Mouse (Mus musculus): ENCODE data around the gene Lsm10. TPM values are rescaled to one million over a fixed set of nuclear protein-coding genes. Genes with fewer than 3 reads are reported as not detected.

Lsm10 gene
- 49.4 and 52.4 TPM in 2 replicates for polyA plus RNA-seq (2015; fragmentation: Nextera tagmentation; extraction: Ambion mirVana)

DNA sequence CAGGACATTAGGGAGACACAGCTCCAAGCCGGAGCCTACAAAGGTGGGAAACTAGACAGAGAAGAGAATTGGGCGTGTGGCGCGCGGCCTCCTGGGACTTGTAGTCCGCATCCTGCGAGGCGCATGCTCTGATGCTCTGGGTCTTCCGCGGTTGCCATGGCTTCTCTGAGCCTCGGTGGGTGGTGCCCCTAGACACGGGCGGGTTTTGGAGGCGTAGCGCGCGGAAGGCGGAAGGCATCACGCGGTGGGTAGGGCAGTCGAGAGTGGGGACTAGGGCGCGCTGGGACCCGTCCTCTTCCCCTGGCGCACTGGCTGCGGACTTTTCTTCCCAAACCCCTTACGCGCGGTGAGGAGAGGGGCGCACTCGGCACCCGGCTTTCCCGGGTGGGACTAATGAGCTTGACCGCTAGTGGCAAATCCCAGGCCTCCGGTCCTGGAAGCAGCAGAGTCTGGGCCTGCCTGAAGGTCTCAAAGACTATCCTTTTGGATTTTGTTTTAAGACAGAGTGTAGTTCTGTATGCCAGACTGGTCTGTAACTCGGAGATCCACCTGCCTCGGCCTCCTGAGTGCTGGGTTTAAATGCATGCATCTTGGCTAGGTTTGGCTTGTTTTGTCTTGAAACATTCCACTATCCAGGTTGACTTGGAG is at the start of gene Lsm10:
Gene Lsm10, plus strand, starts transcription at position 160 of the 648 bp plus-strand sequence.
- Histone ChIP-seq H3K36me3 (ENCODE audit: control insufficient read depth, insufficient read depth, low read length) (peaks cover 5% of the 10 kb centered on the region; the same call in 1 of the 2 replicates), H3K4me2 (ENCODE audit: low read depth, low read length) (peak within 1 kb of the TSS; percentile 76), H3K9me3 (replicated peaks; ENCODE audit: control insufficient read depth, low read length) (no peaks in the 10 kb centered on the region), H3K27me3 (ENCODE audit: control insufficient read depth, insufficient read depth, low read length) (no peaks in the 10 kb centered on the region), H3K9ac (ENCODE audit: low read length) (peak within 1 kb of the TSS; percentile 84), H3K4me1 (ENCODE audit: control insufficient read depth, insufficient read depth, low read length) (peaks cover 13% of the 10 kb centered on the region), H3K4me3 (replicated peaks; ENCODE audit: low read length) (peak within 1 kb of the TSS; percentile 69), H3K27ac (ENCODE audit: low read length) (peak within 1 kb of the TSS; percentile 64)
- peak; percentile 99 for ATAC-seq (ENCODE audit: insufficient read depth, low FRiP score)
- WGBS, result 2% methylated on average over 37 of the region's 37 CpGs

DNA sequence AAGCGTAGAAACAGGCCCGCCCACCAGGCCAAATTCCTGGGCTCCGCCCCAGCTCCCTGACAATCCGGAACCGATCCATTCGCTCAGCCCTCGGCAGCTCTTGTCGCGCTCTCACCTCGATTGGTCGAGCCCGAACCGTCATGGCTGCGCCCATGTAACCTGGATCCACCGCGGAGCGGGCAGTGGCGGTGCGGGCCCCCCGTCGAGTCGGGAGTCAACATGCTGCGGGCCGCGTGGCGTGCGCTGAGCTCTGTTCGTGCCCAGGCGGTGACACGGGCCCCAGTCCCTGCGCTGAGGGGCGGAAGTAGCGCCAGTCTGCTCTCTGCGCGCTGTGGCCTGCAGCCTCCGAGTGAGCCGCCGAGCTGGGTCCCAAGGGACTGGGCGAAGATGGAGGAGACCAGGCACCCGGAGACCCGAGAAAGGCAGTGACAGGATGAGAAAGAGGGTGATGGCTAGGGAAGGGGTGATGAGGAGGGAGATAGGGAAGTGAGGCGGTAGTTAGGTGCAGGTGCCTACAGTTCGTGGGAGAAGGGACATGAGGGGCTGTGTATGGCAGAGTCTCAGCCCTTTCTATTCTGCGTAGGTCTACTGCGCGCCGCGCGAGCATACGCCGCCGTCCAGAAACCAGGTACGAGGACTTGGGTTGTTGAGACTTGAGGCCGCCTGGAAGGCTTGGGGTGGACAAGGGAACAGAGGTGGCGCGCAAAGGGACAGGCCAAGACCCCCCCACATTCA is 49.4 kb upstream of the Lsm10 start, which contains the start of gene Mrps15:
Gene Mrps15, plus strand, starts transcription at position 75 of the 735 bp plus-strand sequence.
- H3K27ac ChIP-seq (ENCODE audit: low read length), result peak within 1 kb of the TSS; percentile 84
- ATAC-seq (ENCODE audit: insufficient read depth, low FRiP score), result peak; percentile 97
- H3K4me1 ChIP-seq (ENCODE audit: control insufficient read depth, insufficient read depth, low read length), result peaks cover 7% of the 10 kb centered on the region
- WGBS, result under 1% methylated on average over 56 of the region's 56 CpGs
- H3K27me3 ChIP-seq (ENCODE audit: control insufficient read depth, insufficient read depth, low read length), result no peaks in the 10 kb centered on the region
- H3K9ac ChIP-seq (ENCODE audit: low read length), result peak within 1 kb of the TSS; percentile 91
- H3K4me3 ChIP-seq (replicated peaks; ENCODE audit: low read length), result peak within 1 kb of the TSS; percentile 92
- no peaks in the 10 kb centered on the region for H3K9me3 ChIP-seq (replicated peaks; ENCODE audit: control insufficient read depth, low read length)
- H3K36me3 ChIP-seq (ENCODE audit: control insufficient read depth, insufficient read depth, low read length), result no peaks in the 10 kb centered on the region
- peak within 1 kb of the TSS; percentile 98 for H3K4me2 ChIP-seq (ENCODE audit: low read depth, low read length)

DNA sequence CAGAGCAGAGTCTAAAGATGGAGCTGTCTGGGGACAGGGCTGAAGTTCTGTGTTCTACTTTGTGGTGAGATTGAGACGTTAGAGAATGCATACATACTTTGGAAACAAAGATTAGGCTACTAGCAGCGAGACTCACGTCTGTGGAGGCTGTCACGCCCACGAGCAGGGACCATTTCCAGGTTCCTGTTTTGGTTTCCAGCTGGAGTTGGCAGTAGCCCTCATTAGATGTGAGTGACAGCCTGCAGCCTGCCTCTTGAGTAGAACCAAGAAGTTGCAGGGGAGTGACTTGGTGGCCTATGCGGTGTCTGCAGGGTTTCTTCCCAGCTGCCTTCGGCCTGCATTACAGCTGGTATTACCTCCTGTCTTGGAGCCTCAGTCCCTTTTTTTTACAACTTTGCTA is 44.8 kb upstream of the Lsm10 start:
- no peak overlapping the region for H3K9ac ChIP-seq (ENCODE audit: low read length)
- H3K9me3 ChIP-seq (replicated peaks; ENCODE audit: control insufficient read depth, low read length), result no peaks in the 10 kb centered on the region
- H3K27ac ChIP-seq (ENCODE audit: low read length), result no peak overlapping the region
- H3K4me1 ChIP-seq (ENCODE audit: control insufficient read depth, insufficient read depth, low read length), result peaks cover 7% of the 10 kb centered on the region
- 77% methylated on average over 7 of the region's 7 CpGs for WGBS
- ATAC-seq (ENCODE audit: insufficient read depth, low FRiP score), result no peak
- no peak overlapping the region for H3K4me2 ChIP-seq (ENCODE audit: low read depth, low read length)
- H3K36me3 ChIP-seq (ENCODE audit: control insufficient read depth, insufficient read depth, low read length), result peaks cover 9% of the 10 kb centered on the region
- H3K27me3 ChIP-seq (ENCODE audit: control insufficient read depth, insufficient read depth, low read length), result no peaks in the 10 kb centered on the region
- no peak overlapping the region for H3K4me3 ChIP-seq (replicated peaks; ENCODE audit: low read length)

DNA sequence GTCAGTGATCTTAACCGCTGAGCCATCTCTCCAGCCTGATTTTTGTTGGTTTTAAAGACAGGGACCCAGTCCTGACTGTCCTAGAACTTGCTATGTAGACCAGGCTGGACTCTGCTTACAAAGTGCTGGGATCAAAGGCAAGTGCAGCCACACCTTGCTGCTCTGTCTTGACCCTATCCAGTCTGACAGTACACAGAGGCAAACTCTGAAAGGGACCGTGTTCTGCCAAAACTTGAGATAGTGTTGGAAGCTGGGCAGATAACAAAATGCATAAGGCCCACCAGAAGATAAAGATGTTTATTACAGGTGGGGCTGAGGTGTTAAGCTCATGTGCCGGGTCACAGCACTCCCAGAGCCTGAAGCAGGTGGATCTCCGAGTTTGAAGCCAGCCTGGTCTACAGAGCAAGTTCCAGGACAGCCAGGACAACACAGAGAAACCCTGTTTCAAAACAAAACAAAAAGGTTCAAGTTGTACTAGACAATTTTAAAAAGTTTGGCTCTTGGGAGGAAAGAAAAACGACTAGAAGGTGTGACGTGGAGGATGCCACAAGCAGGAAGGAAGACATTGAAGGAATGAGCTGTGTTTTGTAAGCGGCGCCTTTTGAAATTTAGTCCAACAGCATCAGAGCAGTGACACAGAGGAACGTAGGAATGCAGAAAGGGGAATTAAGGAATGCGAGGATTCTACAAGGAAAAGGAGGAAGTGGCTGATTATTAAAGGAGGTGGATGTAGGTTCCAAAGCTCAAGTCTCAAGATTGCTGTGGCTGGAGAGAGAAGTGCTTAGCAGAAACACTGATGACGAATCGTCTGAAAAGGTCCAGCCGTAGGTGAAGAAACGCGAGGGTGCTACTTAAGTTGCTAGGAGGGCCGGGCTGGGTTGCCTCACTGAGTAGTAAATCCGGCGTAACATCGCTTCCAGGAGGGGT is 39.0 kb upstream of the Lsm10 start:
- no peak for ATAC-seq (ENCODE audit: insufficient read depth, low FRiP score)
- Histone ChIP-seq H3K27ac (ENCODE audit: low read length) (peak overlapping the region; percentile 49), H3K4me2 (ENCODE audit: low read depth, low read length) (peak overlapping the region; percentile 84), H3K4me1 (ENCODE audit: control insufficient read depth, insufficient read depth, low read length) (peaks cover 17% of the 10 kb centered on the region), H3K9me3 (replicated peaks; ENCODE audit: control insufficient read depth, low read length) (no peaks in the 10 kb centered on the region), H3K27me3 (ENCODE audit: control insufficient read depth, insufficient read depth, low read length) (no peaks in the 10 kb centered on the region), H3K9ac (ENCODE audit: low read length) (peak overlapping the region; percentile 73), H3K36me3 (ENCODE audit: control insufficient read depth, insufficient read depth, low read length) (peaks cover 9% of the 10 kb centered on the region), H3K4me3 (replicated peaks; ENCODE audit: low read length) (peak overlapping the region; percentile 67)
- WGBS, result 13% methylated on average over 19 of the region's 19 CpGs

DNA sequence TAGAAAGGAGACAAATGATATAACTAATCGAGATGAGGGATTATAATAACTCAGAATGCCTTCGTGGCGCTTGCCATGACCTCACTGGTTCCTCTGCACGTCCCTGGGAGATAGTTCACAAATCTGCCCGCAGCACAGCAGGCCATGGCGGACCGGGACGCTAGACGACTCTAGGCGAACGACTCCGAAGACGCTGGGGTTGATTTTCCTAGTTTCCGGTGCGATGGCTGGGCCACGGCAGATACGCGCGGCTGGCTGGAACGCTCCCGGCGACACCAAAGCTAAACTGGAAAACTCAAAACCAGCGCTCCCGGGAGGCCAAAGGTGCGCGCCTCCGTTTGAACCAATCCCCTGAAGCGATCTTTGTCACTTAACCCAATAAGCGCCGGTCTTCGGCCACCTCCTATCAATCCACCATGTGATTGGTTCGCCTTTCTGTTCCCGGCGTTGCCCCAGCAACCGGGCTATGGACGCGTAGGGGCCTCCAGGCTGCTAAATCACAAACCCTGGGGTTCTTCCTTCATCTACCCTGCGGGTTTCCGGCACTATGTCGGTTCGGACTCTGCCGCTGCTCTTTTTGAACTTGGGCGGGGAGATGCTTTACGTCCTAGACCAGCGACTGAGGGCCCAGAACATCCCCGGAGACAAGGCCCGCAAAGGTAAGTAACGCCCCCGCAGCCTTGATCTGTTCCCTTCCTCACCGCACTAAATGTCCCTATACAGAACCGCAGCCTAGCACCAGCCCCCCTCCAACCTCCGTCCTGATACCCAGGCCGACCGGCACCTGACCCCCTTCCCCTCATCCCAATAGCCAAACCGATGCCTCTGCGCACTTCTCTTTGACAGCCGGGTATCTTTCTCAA is 38.1 kb upstream of the Lsm10 start, which contains the start of gene Oscp1:
Gene Oscp1, plus strand, starts transcription at position 432 of the 863 bp plus-strand sequence.
- H3K36me3 ChIP-seq (ENCODE audit: control insufficient read depth, insufficient read depth, low read length), result peaks cover 9% of the 10 kb centered on the region
- no peaks in the 10 kb centered on the region for H3K27me3 ChIP-seq (ENCODE audit: control insufficient read depth, insufficient read depth, low read length)
- H3K9ac ChIP-seq (ENCODE audit: low read length), result peak within 1 kb of the TSS; percentile 73
- peaks cover 17% of the 10 kb centered on the region for H3K4me1 ChIP-seq (ENCODE audit: control insufficient read depth, insufficient read depth, low read length)
- H3K9me3 ChIP-seq (replicated peaks; ENCODE audit: control insufficient read depth, low read length), result no peaks in the 10 kb centered on the region
- peak within 1 kb of the TSS; percentile 84 for H3K4me2 ChIP-seq (ENCODE audit: low read depth, low read length)
- peak within 1 kb of the TSS; percentile 67 for H3K4me3 ChIP-seq (replicated peaks; ENCODE audit: low read length)
- ATAC-seq (ENCODE audit: insufficient read depth, low FRiP score), result peak; percentile 98
- WGBS, result under 1% methylated on average over 57 of the region's 57 CpGs
- H3K27ac ChIP-seq (ENCODE audit: low read length), result peak within 1 kb of the TSS; percentile 49

DNA sequence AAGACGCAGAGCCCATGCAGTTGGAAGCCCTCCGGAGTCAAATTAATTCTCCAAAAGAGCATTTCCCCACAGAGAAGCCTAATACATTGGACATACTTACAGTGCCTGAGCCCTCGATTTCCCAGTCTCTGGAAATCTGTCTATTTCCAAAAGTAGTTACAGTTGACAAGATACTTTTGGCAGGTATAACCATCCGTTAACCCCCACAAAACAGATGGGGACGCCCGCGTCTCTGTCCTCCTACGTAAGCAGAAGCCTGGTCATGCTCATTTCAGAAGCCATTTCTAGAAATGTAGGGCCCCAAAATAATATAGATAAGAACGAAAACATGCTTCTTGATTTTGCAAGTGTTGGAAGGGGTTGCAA is 37.4 kb upstream of the Lsm10 start:
- no peak for ATAC-seq (ENCODE audit: insufficient read depth, low FRiP score)
- peak overlapping the region; percentile 73 for H3K9ac ChIP-seq (ENCODE audit: low read length)
- peaks cover 17% of the 10 kb centered on the region for H3K4me1 ChIP-seq (ENCODE audit: control insufficient read depth, insufficient read depth, low read length)
- H3K36me3 ChIP-seq (ENCODE audit: control insufficient read depth, insufficient read depth, low read length), result peaks cover 9% of the 10 kb centered on the region
- peak overlapping the region; percentile 67 for H3K4me3 ChIP-seq (replicated peaks; ENCODE audit: low read length)
- H3K27me3 ChIP-seq (ENCODE audit: control insufficient read depth, insufficient read depth, low read length), result no peaks in the 10 kb centered on the region
- H3K9me3 ChIP-seq (replicated peaks; ENCODE audit: control insufficient read depth, low read length), result no peaks in the 10 kb centered on the region
- H3K4me2 ChIP-seq (ENCODE audit: low read depth, low read length), result peak overlapping the region; percentile 84
- H3K27ac ChIP-seq (ENCODE audit: low read length), result no peak overlapping the region
- 37% methylated on average over 9 of the region's 9 CpGs for WGBS

DNA sequence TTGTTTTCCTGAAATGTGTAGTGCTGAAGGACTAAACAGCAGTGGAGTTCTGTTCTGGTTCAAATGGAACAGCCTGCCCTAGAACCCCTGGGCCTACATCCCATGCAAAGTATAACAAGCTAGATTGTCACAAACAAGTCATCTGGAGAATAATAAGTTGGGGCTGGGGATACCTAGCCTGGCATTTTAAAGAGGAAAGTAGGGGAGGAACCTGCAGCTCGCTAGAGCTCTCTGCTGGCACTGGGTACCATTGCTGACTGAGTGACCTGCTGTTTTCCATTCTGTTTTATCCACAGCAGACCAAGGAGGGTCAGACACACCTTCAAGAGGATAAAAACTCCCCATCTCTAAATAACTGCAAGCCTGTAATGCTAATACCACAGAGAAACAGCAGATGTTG is 33.6 kb upstream of the Lsm10 start:
- no peak overlapping the region for H3K27ac ChIP-seq (ENCODE audit: low read length)
- H3K9me3 ChIP-seq (replicated peaks; ENCODE audit: control insufficient read depth, low read length), result no peaks in the 10 kb centered on the region
- no peaks in the 10 kb centered on the region for H3K36me3 ChIP-seq (ENCODE audit: control insufficient read depth, insufficient read depth, low read length)
- H3K4me3 ChIP-seq (replicated peaks; ENCODE audit: low read length), result no peak overlapping the region
- WGBS, result 42% methylated on average over 1 of the region's 1 CpGs
- no peak overlapping the region for H3K4me2 ChIP-seq (ENCODE audit: low read depth, low read length)
- no peak for ATAC-seq (ENCODE audit: insufficient read depth, low FRiP score)
- peaks cover 9% of the 10 kb centered on the region for H3K4me1 ChIP-seq (ENCODE audit: control insufficient read depth, insufficient read depth, low read length)
- no peaks in the 10 kb centered on the region for H3K27me3 ChIP-seq (ENCODE audit: control insufficient read depth, insufficient read depth, low read length)
- H3K9ac ChIP-seq (ENCODE audit: low read length), result no peak overlapping the region

DNA sequence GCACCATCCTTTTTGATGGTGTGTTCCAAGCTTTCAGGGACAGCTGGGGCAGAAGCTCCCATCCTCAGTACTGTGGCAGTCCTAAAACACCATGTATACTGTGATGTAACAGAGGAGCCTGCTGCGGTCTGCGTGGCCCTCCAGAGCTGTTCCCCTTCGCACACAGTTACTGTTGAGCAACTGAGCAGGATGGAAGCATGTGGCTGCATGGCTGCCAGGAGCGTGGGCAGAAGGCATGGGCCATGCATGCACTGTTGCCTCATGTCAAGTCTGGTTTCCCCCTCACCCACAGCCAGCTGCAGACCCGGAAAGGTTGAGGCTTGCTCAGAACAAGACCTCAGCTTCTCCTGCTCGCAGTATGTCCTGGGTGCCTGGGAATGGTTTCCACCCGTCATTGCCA is 31.2 kb upstream of the Lsm10 start:
- Histone ChIP-seq H3K27ac (ENCODE audit: low read length) (no peak overlapping the region), H3K9ac (ENCODE audit: low read length) (no peak overlapping the region), H3K27me3 (ENCODE audit: control insufficient read depth, insufficient read depth, low read length) (no peaks in the 10 kb centered on the region), H3K9me3 (replicated peaks; ENCODE audit: control insufficient read depth, low read length) (no peaks in the 10 kb centered on the region), H3K4me3 (replicated peaks; ENCODE audit: low read length) (no peak overlapping the region), H3K36me3 (ENCODE audit: control insufficient read depth, insufficient read depth, low read length) (no peaks in the 10 kb centered on the region), H3K4me2 (ENCODE audit: low read depth, low read length) (no peak overlapping the region), H3K4me1 (ENCODE audit: control insufficient read depth, insufficient read depth, low read length) (no peaks in the 10 kb centered on the region)
- ATAC-seq (ENCODE audit: insufficient read depth, low FRiP score), result no peak
- 79% methylated on average over 7 of the region's 7 CpGs for WGBS

All from stomach, embryonic 16.5 days (tissue).